In genomic region chr17:56567370-56567769, GRCm38 (mm10) we compare ENCODE assay signal across 18 mouse cellular contexts.
"Had no signal": no experiment of that assay in that cellular context is flagged by ENCODE, and none has a peak within 500 bp of the region (broad histone marks: within the 10 kb centered on the region; RNA-seq: fewer than 3 reads in every experiment).

No protein-coding gene starts in this region.

- H3K4me1 ChIP-seq: lung, embryonic 15.5 days; midbrain, embryonic 15.5 days; neural tube, embryonic 13.5 days; neural tube, embryonic 15.5 days had no signal

- H3K9ac ChIP-seq: lung, embryonic 15.5 days; midbrain, embryonic 13.5 days; midbrain, embryonic 15.5 days; neural tube, embryonic 13.5 days; neural tube, embryonic 15.5 days had no signal

- H3K27ac ChIP-seq: lung, embryonic 15.5 days; macrophage; midbrain, embryonic 13.5 days; midbrain, embryonic 15.5 days; neural tube, embryonic 13.5 days; neural tube, embryonic 15.5 days had no signal

- H3K4me3 ChIP-seq: lung, embryonic 15.5 days; megakaryocyte, embryonic 14.5 days; midbrain, embryonic 13.5 days; midbrain, embryonic 15.5 days; neural tube, embryonic 13.5 days; neural tube, embryonic 15.5 days had no signal

- H3K27me3 ChIP-seq: lung, embryonic 15.5 days; megakaryocyte, embryonic 14.5 days; midbrain, embryonic 13.5 days; midbrain, embryonic 15.5 days; neural tube, embryonic 13.5 days; neural tube, embryonic 15.5 days had no signal

- DNase-seq: lung, adult 2 months; lung, postnatal 14 days; lung, postnatal 36 days; retina, postnatal 1 day; right cerebral cortex, adult 18-20 months; right cerebral cortex, postnatal 25 days; right cerebral cortex, postnatal 4 days; spleen, adult 18-20 months; thymus, adult 18-20 months; thymus, postnatal 14 days; thymus, postnatal 36 days had no signal
